In genomic region chr6:39899231-39899630, GRCm38 (mm10) we compare ENCODE assay signal across 9 mouse cellular contexts. TPM values are rescaled to one million over a fixed set of nuclear protein-coding genes. Genes with fewer than 3 reads are reported as not detected.
A peak's percentile ranks its signal among the peaks of the same experiment; 100 is the strongest.
DNase-seq lines count a peak whose midpoint lies in the region; TF ChIP-seq lines count a peak whose summit lies in the region.
"Had no signal": no experiment of that assay in that cellular context is flagged by ENCODE, and none has a peak within 500 bp of the region (broad histone marks: within the 10 kb centered on the region; RNA-seq: fewer than 3 reads in every experiment).

No protein-coding gene starts in this region.

- H3K79me2 ChIP-seq in heart, adult 2 months (replicated peaks; ENCODE audit: control insufficient read depth, insufficient read depth, low read length), result no peaks in the 10 kb centered on the region

- H3K4me3 ChIP-seq in heart, adult 2 months, result no peak overlapping the region
- H3K4me3 ChIP-seq: midbrain, embryonic 10.5 days had no signal

- no peaks in the 10 kb centered on the region for H3K36me3 ChIP-seq in heart, adult 2 months (ENCODE audit: control insufficient read depth, insufficient read depth, low read length)
- H3K36me3 ChIP-seq: midbrain, embryonic 10.5 days had no signal

- no peaks in the 10 kb centered on the region for H3K4me1 ChIP-seq in heart, adult 2 months (ENCODE audit: control insufficient read depth, insufficient read depth, low read length)

- TF ChIP-seq POLR2A in heart, adult 2 months (IDR thresholded peaks at IDR 0.05; ENCODE audit: insufficient read depth, low read depth, low read length), result no peak

- H3K27me3 ChIP-seq in heart, adult 2 months (ENCODE audit: control insufficient read depth, insufficient read depth, low read length), result no peaks in the 10 kb centered on the region

- 41% methylated on average over 4 of the region's 4 CpGs for WGBS in heart, adult 2 months

- intact Hi-C loops in heart, postnatal 10 days (cut with DNase I), result no loop called here
- intact Hi-C loops in heart, adult 2 months (cut with DNase I), result no loop called here

- H3K27ac ChIP-seq in heart, adult 2 months, result no peak overlapping the region
- H3K27ac ChIP-seq: midbrain, embryonic 10.5 days had no signal

- peak; percentile 3 to 43 for DNase-seq in heart, postnatal 10 days
- DNase-seq in heart, adult 2 months, result no peak
- DNase-seq in urinary bladder, postnatal 25 days (ENCODE audit: low spot score), result peak; percentile 16
- no peak for DNase-seq in urinary bladder, postnatal 10 days (ENCODE audit: low spot score)
- DNase-seq in kidney, postnatal 10 days, result peak; percentile 60
- no peak for DNase-seq in natural killer cell, adult 2 months (ENCODE audit: low spot score in 2 of 2)
- no peak for DNase-seq in cerebellum, adult 9-11 months
- DNase-seq in layer of hippocampus, adult 9-11 months, result no peak

- TF ChIP-seq CTCF in heart, adult 2 months (IDR thresholded peaks at IDR 0.05), result no peak

- no peak for TF ChIP-seq EP300 in heart, adult 2 months (IDR thresholded peaks at IDR 0.05; ENCODE audit: insufficient read depth, low read depth, low read length)

- no peak overlapping the region for H3K9ac ChIP-seq in heart, adult 2 months (ENCODE audit: low read depth, low read length)

RNA-seq across cellular contexts. Expression of gene Tmem178b, which starts 26.2 kb away (rescaled TPM):
- under 1 TPM; 0.52 to 0.55 TPM for total RNA-seq in heart, postnatal 10 days (2021)
- total RNA-seq in heart, adult 2 months (2021), result 1 to 10 TPM in 1 of 2 experiments, under 1 TPM in 1; 0.94 to 1.3 TPM
- 0.51 and 0.61 TPM in 2 replicates for polyA plus RNA-seq in heart, adult 2 months (2012; rRNA removed)

Comparison
In these comparisons a context has a peak if more than half of its experiments do, and no peak if none do; other contexts are left out.
1. DNase-seq: peak in heart, postnatal 10 days (2 of 2), urinary bladder, postnatal 25 days (single experiment) and kidney, postnatal 10 days (single experiment); none in heart, adult 2 months (0 of 2), urinary bladder, postnatal 10 days (single experiment), natural killer cell, adult 2 months (0 of 2), cerebellum, adult 9-11 months (single experiment) and layer of hippocampus, adult 9-11 months (single experiment).